Mouse (Mus musculus): ENCODE results near the gene Jam3. TPM values are rescaled to one million over a fixed set of nuclear protein-coding genes. Genes with fewer than 3 reads are reported as not detected.

Jam3 gene
- 10 to 100 TPM; 34.6 to 37.8 TPM for total RNA-seq (2021)
- long read RNA-seq, transcript Jam3-201 (9 exons, 1,942 nt), result major isoform, 16 of 24 reads
- long read RNA-seq, partial matches to known transcripts, result 1 of 24 reads
- long read RNA-seq, other reads (novel, unspliced or antisense), result 7 of 24 reads

GRCm38 (mm10) chr9:27154763-27155530 is at the start of gene Jam3:
Gene Jam3 (minus strand): TSS chr9:27155421.
- DNase-seq (ENCODE audit: low spot score in 2 of 2), result peak; percentile 93 to 96

GRCm38 (mm10) chr9:27204201-27204600 is 49.0 kb upstream of the Jam3 start:
- no peak for DNase-seq (ENCODE audit: low spot score in 2 of 2)

- DNase-seq (ENCODE audit: low spot score in 2 of 2), result peak; percentile 51 to 58
Observed at GRCm38 (mm10) chr9:27203134-27203533, 47.9 kb upstream of the Jam3 start.

- no peak for DNase-seq (ENCODE audit: low spot score in 2 of 2)
Observed at GRCm38 (mm10) chr9:27201472-27202219, 46.4 kb upstream of the Jam3 start.

- peak; percentile 71 to 82 for DNase-seq (ENCODE audit: low spot score in 2 of 2)
Observed at GRCm38 (mm10) chr9:27193592-27194080, 38.4 kb upstream of the Jam3 start.

- no peak for DNase-seq (ENCODE audit: low spot score in 2 of 2)
Observed at GRCm38 (mm10) chr9:27192761-27193591, 37.8 kb upstream of the Jam3 start.

GRCm38 (mm10) chr9:27192001-27192760 is 37.0 kb upstream of the Jam3 start:
- peak; percentile 78 to 88 for DNase-seq (ENCODE audit: low spot score in 2 of 2)

- DNase-seq (ENCODE audit: low spot score in 2 of 2), result no peak
Observed at GRCm38 (mm10) chr9:27191501-27191981, 36.3 kb upstream of the Jam3 start.

GRCm38 (mm10) chr9:27190461-27190860 is 35.2 kb upstream of the Jam3 start:
- peak in 1 of 2 experiments; percentile 41 for DNase-seq (ENCODE audit: low spot score in 2 of 2)

- DNase-seq (ENCODE audit: low spot score in 2 of 2), result no peak
Observed at GRCm38 (mm10) chr9:27189306-27189705, 34.1 kb upstream of the Jam3 start.

- peak in 1 of 2 experiments; percentile 42 for DNase-seq (ENCODE audit: low spot score in 2 of 2)
Observed at GRCm38 (mm10) chr9:27188677-27189241, 33.5 kb upstream of the Jam3 start.

- no peak for DNase-seq (ENCODE audit: low spot score in 2 of 2)
Observed at GRCm38 (mm10) chr9:27185820-27186219, 30.6 kb upstream of the Jam3 start.

GRCm38 (mm10) chr9:27182087-27182486 is 26.9 kb upstream of the Jam3 start:
- DNase-seq (ENCODE audit: low spot score in 2 of 2), result no peak

- DNase-seq (ENCODE audit: low spot score in 2 of 2), result no peak
Observed at GRCm38 (mm10) chr9:27180492-27180891, 25.3 kb upstream of the Jam3 start.

GRCm38 (mm10) chr9:27178935-27179334 is 23.7 kb upstream of the Jam3 start:
- DNase-seq (ENCODE audit: low spot score in 2 of 2), result peak in 1 of 2 experiments; percentile 38

- peak; percentile 49 to 84 for DNase-seq (ENCODE audit: low spot score in 2 of 2)
Observed at GRCm38 (mm10) chr9:27176154-27176553, 20.9 kb upstream of the Jam3 start.

- DNase-seq (ENCODE audit: low spot score in 2 of 2), result no peak
Observed at GRCm38 (mm10) chr9:27175682-27176081, 20.5 kb upstream of the Jam3 start.

GRCm38 (mm10) chr9:27175241-27175640 is 20.0 kb upstream of the Jam3 start:
- DNase-seq (ENCODE audit: low spot score in 2 of 2), result peak in 1 of 2 experiments; percentile 55

GRCm38 (mm10) chr9:27174079-27174478 is 18.9 kb upstream of the Jam3 start:
- DNase-seq (ENCODE audit: low spot score in 2 of 2), result peak; percentile 64 to 85

- no peak for DNase-seq (ENCODE audit: low spot score in 2 of 2)
Observed at GRCm38 (mm10) chr9:27173646-27174045, 18.4 kb upstream of the Jam3 start.
